Mouse (Mus musculus) brain, embryonic 18.5 days (tissue): Measurements from ENCODE around the gene Map3k20.

Experiments used
- DNase-seq: peaks from one replicate; pipeline ENCODE4 v3.0.0-alpha.2; 2012; ENCODE audit warnings: low read depth, low spot score

Map3k20 gene

GRCm38 (mm10) chr2:72478921-72479320, 193.5 kb downstream of the Map3k20 start:
- no peak for DNase-seq

GRCm38 (mm10) chr2:72479818-72480217, 194.4 kb downstream of the Map3k20 start:
- DNase-seq = no peak

- no peak for DNase-seq
Observed at GRCm38 (mm10) chr2:72491650-72492049, 206.2 kb downstream of the Map3k20 start.
